Mouse (Mus musculus): ENCODE results near the gene Trim30d. TPM values are rescaled to one million over a fixed set of nuclear protein-coding genes. Genes with fewer than 3 reads are reported as not detected.
"Not testable (repeated sequence)": the region's sequence is repeated elsewhere in the genome, so short reads cannot be mapped to it uniquely, and the experiment has no call there.

Trim30d gene
- total RNA-seq (2021), result under 1 TPM; 0.32 to 0.62 TPM
- long read RNA-seq, experiment 1, result 0 reads
- long read RNA-seq, experiment 2, result 0 reads

GRCm38 (mm10) chr7:104507421-104508065 is at the start of gene Trim30d:
Gene Trim30d (minus strand): TSS chr7:104507849.
- DNase-seq (ENCODE audit: low spot score in 2 of 2), result not testable (repeated sequence)

- no peak for DNase-seq (ENCODE audit: low spot score in 2 of 2)
Observed at GRCm38 (mm10) chr7:104552700-104553099, 45.1 kb upstream of the Trim30d start.

DNA sequence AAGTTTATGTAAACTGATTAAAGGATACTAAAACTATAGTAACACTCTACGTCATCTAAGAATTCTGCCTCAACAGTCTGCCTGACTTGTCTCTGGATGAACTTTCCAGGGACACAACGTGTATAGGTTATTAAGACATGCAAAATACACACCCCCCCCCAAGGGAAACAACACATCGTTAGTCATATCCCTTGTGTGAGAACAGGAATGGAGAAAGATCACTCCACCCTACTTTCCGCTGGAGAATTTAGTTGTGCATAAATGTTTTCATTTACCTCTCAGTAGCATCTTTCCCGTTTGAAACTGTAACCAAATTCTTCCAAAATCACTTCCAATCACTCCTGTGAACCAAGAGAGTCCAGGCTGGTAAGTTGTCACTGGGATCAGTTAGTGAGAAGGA is 42.2 kb upstream of the Trim30d start, which contains the start of gene Olfr651:
Gene Olfr651, plus strand, starts transcription at position 301 of the 400 bp plus-strand sequence.
- no peak for DNase-seq (ENCODE audit: low spot score in 2 of 2)

- no peak for DNase-seq (ENCODE audit: low spot score in 2 of 2)
Observed at GRCm38 (mm10) chr7:104501589-104502371, 5.9 kb downstream of the Trim30d start.

- not testable (repeated sequence) for DNase-seq (ENCODE audit: low spot score in 2 of 2)
Observed at GRCm38 (mm10) chr7:104501186-104501585, 6.5 kb downstream of the Trim30d start.

DNA sequence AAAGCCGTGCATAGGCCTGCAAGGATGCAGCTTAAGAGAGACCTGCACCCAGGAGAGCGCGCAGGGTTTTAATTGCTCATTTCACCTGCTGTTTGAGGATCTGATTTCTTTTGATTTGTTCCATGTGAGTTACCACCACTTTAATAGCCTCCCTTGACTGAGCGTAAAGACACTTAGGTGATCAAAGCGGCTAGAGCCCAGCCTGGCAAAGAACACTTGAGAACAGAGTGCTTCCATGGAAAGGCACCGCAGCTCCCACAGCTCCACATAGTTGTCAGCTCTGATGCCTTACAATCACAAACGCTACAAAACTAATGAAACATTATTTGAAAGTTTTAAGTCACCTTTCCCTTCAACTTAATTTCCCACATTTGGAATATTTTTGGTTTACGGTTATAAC is 8.2 kb downstream of the Trim30d start:
- not testable (repeated sequence) for DNase-seq (ENCODE audit: low spot score in 2 of 2)

DNA sequence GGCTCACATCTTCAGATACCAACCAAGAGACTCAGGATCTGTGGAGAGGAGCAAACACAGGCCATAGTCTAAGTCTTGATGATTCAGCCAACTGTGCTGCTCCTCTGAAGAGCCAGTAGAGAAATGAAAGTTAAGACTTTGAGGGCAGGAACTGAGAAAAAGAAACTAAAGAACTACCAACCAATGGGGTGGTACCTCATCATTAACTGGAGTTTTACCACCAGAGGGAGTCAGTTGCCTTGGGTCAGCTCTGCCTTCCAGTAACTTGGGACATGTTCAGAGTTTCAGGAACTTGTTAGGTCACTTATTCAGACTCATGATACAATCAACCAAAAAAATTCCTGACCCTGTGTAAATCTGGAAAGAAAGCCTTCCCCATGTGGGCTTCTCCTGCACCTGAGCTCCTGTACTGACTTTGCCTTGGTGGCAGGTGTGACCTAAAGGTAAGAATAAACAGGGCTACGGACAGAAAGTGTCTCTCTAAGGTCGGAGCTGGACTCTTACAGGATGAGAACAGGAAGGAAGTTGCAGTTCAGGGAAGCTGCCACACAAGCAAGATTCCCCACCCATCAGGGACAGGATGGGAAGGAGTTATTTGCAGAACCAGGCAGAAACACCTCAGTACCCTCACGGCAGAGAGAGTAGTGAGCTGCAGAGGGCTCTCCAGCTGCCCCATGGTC is 42.4 kb downstream of the Trim30d start, which contains the start of gene Trim30a:
Gene Trim30a, minus strand, starts transcription at position 129 of the 680 bp plus-strand sequence.
- DNase-seq (ENCODE audit: low spot score in 2 of 2), result no peak

DNA sequence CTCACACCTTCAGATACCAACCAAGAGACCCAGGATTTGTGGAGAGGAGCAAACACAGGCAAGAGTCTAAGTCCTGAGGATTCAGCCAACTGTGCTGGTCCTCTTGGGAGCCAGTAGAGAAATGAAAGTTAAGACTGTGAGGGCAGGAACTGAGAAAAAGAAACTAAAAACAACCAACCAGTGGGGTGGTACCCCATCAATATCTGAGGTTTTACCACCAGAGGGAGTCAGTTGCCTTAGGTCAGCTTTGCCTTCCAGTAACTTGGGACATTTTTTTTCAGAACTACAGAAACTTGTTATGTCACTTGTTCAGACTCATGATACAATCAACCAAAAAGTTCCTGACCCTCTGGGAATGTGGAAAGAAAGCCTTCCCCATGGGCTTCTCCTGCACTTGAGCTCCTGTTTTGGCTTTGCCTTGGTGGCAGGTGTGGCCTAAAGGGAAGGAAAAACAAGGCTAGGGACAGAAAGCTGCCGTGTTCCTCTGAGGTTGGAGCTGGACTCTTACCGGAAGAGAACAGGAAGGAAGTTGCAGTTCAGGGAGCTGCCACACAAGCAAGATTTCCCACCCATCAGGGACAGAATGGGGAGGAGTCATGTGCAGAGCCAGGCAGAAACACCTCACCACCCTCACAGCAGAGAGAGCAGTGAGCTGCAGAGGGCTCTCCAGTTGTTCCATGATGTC is 61.5 kb downstream of the Trim30d start:
- no peak for DNase-seq (ENCODE audit: low spot score in 2 of 2)

Other genes with a start within 250 kb of the Trim30d start
- 1 to 10 TPM in 1 of 2 experiments, under 1 TPM in 1; 0.98 to 1.5 TPM for gene Trim5, start 219.8 kb downstream of the Trim30d start, total RNA-seq (2021)
- gene Trim12a, start 192.4 kb downstream of the Trim30d start, total RNA-seq (2021), result 1 to 10 TPM; 4.5 to 5.4 TPM
- under 1 TPM in 1 of 2 experiments, not detected in 1; 0.29 TPM for gene Trim34b, start 178.4 kb downstream of the Trim30d start, total RNA-seq (2021)
- 1 to 10 TPM; 2.6 to 3.5 TPM for gene Trim12c, start 154.5 kb downstream of the Trim30d start, total RNA-seq (2021)
- gene Trim30b, start 138.0 kb downstream of the Trim30d start, total RNA-seq (2021), result under 1 TPM; 0.05 to 0.08 TPM
- gene Trim30c, start 107.0 kb downstream of the Trim30d start, total RNA-seq (2021), result under 1 TPM in 1 of 2 experiments, not detected in 1; 0.21 TPM
- gene Trim30a, start 42.7 kb downstream of the Trim30d start, total RNA-seq (2021), result 1 to 10 TPM; 1.4 to 1.5 TPM
- not detected for gene Olfr651, start 42.3 kb upstream of the Trim30d start, total RNA-seq (2021)
- not detected for gene Olfr652, start 53.1 kb upstream of the Trim30d start, total RNA-seq (2021)
- not detected for gene Olfr653, start 69.5 kb upstream of the Trim30d start, total RNA-seq (2021)
- not detected for gene Olfr654, start 79.2 kb upstream of the Trim30d start, total RNA-seq (2021)
- not detected for gene Olfr655, start 93.9 kb upstream of the Trim30d start, total RNA-seq (2021)
- not detected for gene Olfr656, start 106.1 kb upstream of the Trim30d start, total RNA-seq (2021)
- gene Olfr657, start 116.9 kb upstream of the Trim30d start, total RNA-seq (2021), result not detected
- gene Olfr658, start 139.5 kb upstream of the Trim30d start, total RNA-seq (2021), result not detected
- not detected for gene Olfr659, start 158.9 kb upstream of the Trim30d start, total RNA-seq (2021)
- gene Olfr661, start 178.7 kb upstream of the Trim30d start, total RNA-seq (2021), result not detected

All from gastrocnemius, postnatal 4 days (tissue).